In the genomic region with DNA sequence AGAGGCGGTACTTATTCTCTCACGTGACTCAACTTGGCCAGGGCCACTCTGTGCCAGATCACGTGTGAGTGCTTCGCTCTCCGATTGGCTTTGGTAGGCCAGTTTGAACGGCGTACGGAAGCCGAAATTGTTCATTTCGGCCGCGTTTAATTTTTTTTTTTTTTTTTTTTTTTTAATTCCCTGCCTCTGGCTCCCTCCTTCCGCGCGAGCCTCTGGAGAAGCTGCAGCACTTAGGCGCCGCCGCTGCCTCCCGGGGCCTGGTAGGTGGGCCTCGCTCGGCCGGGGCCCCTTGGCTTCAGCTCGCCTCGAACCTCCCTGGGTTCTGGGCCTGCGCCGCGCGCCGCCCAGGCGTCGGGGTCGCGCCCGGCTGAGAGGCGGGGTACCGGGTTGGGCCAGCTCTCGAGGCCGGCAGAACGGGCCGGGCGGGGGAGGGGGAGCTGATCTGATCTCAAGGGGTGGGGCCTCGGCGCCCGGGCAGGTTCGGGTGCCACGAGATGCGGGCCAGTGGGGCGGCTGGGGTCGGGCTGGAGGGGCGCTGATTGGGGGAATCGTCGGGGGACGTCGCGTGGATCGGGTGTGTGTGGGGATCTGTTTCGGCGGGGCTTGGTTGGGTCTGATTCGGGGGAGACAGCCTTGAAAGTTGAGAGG, we compare ENCODE assay signal across 8 mouse cellular contexts. TPM values are rescaled to one million over a fixed set of nuclear protein-coding genes. Genes with fewer than 3 reads are reported as not detected.
A peak's percentile ranks its signal among the peaks of the same experiment; 100 is the strongest.
DNase-seq lines count a peak whose midpoint lies in the region; ATAC-seq lines count a peak whose summit lies in the region.

Gene Tnpo2 (plus strand): TSS at position 198 of the 648 bp plus-strand sequence.

- WGBS in intestine, embryonic 14.5 days = 1% methylated on average over 58 of the region's 59 CpGs

- peak within 1 kb of the TSS; percentile 84 for H3K4me2 ChIP-seq in intestine, embryonic 14.5 days (ENCODE audit: low read length)

- no peaks in the 10 kb centered on the region for H3K27me3 ChIP-seq in intestine, embryonic 14.5 days (replicated peaks; ENCODE audit: control insufficient read depth, insufficient read depth, low read length)

- peaks cover 41% of the 10 kb centered on the region for H3K36me3 ChIP-seq in intestine, embryonic 14.5 days (ENCODE audit: control insufficient read depth, insufficient read depth, low read length)

- H3K27ac ChIP-seq in intestine, embryonic 14.5 days (ENCODE audit: low read depth) = peak within 1 kb of the TSS; percentile 99

- peak within 1 kb of the TSS; percentile 69 for H3K9ac ChIP-seq in intestine, embryonic 14.5 days (ENCODE audit: low read length)

- no peaks in the 10 kb centered on the region for H3K9me3 ChIP-seq in intestine, embryonic 14.5 days (ENCODE audit: control insufficient read depth, low read length)

- H3K4me1 ChIP-seq in intestine, embryonic 14.5 days (replicated peaks; ENCODE audit: control insufficient read depth, insufficient read depth, low read length) = peaks cover 14% of the 10 kb centered on the region

- intact Hi-C loops in left cerebral cortex, postnatal 14 days (cut with DNase I) = no loop called here

- peak; percentile 81 to 87 for DNase-seq in adrenal gland, adult 18-20 months (ENCODE audit: low spot score in 2 of 2)
- peak; percentile 96 for DNase-seq in embryo, embryonic 11 days
- peak; percentile 91 for DNase-seq in gastrocnemius, postnatal 25 days
- DNase-seq in intestine, embryonic 14.5 days (ENCODE audit: low spot score) = peak; percentile 94
- peak; percentile 95 to 98 for DNase-seq in left cerebral cortex, postnatal 14 days (ENCODE audit: low spot score in 2 of 2)
- DNase-seq in mesoderm, embryonic 11.5 days (ENCODE audit: low read depth, low spot score) = peak; percentile 97
- peak; percentile 87 to 94 for DNase-seq in right cerebral cortex, postnatal 36 days (ENCODE audit: low spot score in 2 of 2)
- peak; percentile 93 for DNase-seq in yolk sac, embryonic 10.5 days (ENCODE audit: low spot score)

- peak; percentile 92 for ATAC-seq in intestine, embryonic 14.5 days (replicated peaks; ENCODE audit: low FRiP score, low TSS enrichment, low read depth)

- peak within 1 kb of the TSS; percentile 64 for H3K4me3 ChIP-seq in intestine, embryonic 14.5 days (ENCODE audit: low read depth, low read length)

RNA-seq across cellular contexts. Expression of gene Tnpo2, which starts in this region (rescaled TPM):
- 10 to 100 TPM; 67.8 to 80.4 TPM for total RNA-seq in adrenal gland, adult 18-20 months (2021)
- total RNA-seq in gastrocnemius, postnatal 25 days (2021) = 10 to 100 TPM; 23.5 to 27.9 TPM
- polyA plus RNA-seq in intestine, embryonic 14.5 days (2014; fragmentation: Nextera tagmentation; extraction: Ambion mirVana) = 15.5 and 15.7 TPM in 2 replicates
- 100 to 1,000 TPM; 165 to 171 TPM for total RNA-seq in left cerebral cortex, postnatal 14 days (2021)

Comparison
In these comparisons a context has a peak if more than half of its experiments do, and no peak if none do; other contexts are left out.
1. Peak in every context shown above with its lines: DNase-seq, ATAC-seq, H3K4me3 ChIP-seq and H3K27ac ChIP-seq.